Mouse (Mus musculus) liver, adult (tissue): ENCODE measurements around the gene Ephb2.

ENCODE experiments used
- GATA4 ChIP-seq: IDR thresholded peaks from 2 replicates; pipeline ENCODE4 v1.6.1; 2014; ENCODE audit warnings: mild to moderate bottlenecking, low read length; ENCODE audit not compliant: insufficient replicate concordance

Gene Ephb2

GRCm38 (mm10) chr4:136848565-136848964, 12.8 kb upstream of the Ephb2 start:
- TF ChIP-seq GATA4, result no peak

GRCm38 (mm10) chr4:136847166-136847565, 11.4 kb upstream of the Ephb2 start:
- no peak for TF ChIP-seq GATA4

GRCm38 (mm10) chr4:136842802-136843201, 7.0 kb upstream of the Ephb2 start:
- no peak for TF ChIP-seq GATA4

GRCm38 (mm10) chr4:136842033-136842432, 6.2 kb upstream of the Ephb2 start:
- TF ChIP-seq GATA4, result no peak

- no peak for TF ChIP-seq GATA4
Observed at GRCm38 (mm10) chr4:136841056-136841455, 5.3 kb upstream of the Ephb2 start.

- TF ChIP-seq GATA4, result no peak
Observed at GRCm38 (mm10) chr4:136838462-136838861, 2.7 kb upstream of the Ephb2 start.

- no peak for TF ChIP-seq GATA4
Observed at GRCm38 (mm10) chr4:136838026-136838425, 2.2 kb upstream of the Ephb2 start.

GRCm38 (mm10) chr4:136836387-136836931, 671 bp upstream of the Ephb2 start:
- TF ChIP-seq GATA4, result no peak

- TF ChIP-seq GATA4, result no peak
Observed at GRCm38 (mm10) chr4:136834815-136835620, 770 bp downstream of the Ephb2 start.

- no peak for TF ChIP-seq GATA4
Observed at GRCm38 (mm10) chr4:136834439-136834814, 1.4 kb downstream of the Ephb2 start.

GRCm38 (mm10) chr4:136833619-136834351, 2.0 kb downstream of the Ephb2 start:
- no peak for TF ChIP-seq GATA4

GRCm38 (mm10) chr4:136832559-136833232, 3.1 kb downstream of the Ephb2 start:
- no peak for TF ChIP-seq GATA4

GRCm38 (mm10) chr4:136830272-136830823, 5.4 kb downstream of the Ephb2 start:
- no peak for TF ChIP-seq GATA4

- TF ChIP-seq GATA4, result no peak
Observed at GRCm38 (mm10) chr4:136829837-136830236, 6.0 kb downstream of the Ephb2 start.
